Mouse (Mus musculus) heart, embryonic 11.5 days (tissue): ENCODE results near the gene Rpusd3. TPM values are rescaled to one million over a fixed set of nuclear protein-coding genes. Genes with fewer than 3 reads are reported as not detected.

ENCODE experiments used
- ATAC-seq: fragments of 200-750 bp; cut with Nextera tagmentation; replicated peaks from 2 replicates; pipeline ENCODE4 v1.8.0; 2017; ENCODE audit warnings: moderate library complexity; ENCODE audit not compliant: insufficient number of reproducible peaks, low FRiP score, low TSS enrichment
- H3K27ac ChIP-seq: fragments of 300-500 bp; sonication (generic); 2 replicates; pipeline ENCODE4 v1.5.1; 2014; ENCODE audit warnings: mild to moderate bottlenecking, low read depth, low read length
- H3K27me3 ChIP-seq: fragments of 300-500 bp; sonication (generic); 2 replicates; pipeline ENCODE4 v1.6.1; 2014; ENCODE audit warnings: mild to moderate bottlenecking, low read length, mixed read lengths; ENCODE audit not compliant: control insufficient read depth, insufficient read depth
- H3K36me3 ChIP-seq: fragments of 300-500 bp; sonication (generic); 2 replicates; pipeline ENCODE4 v1.6.1; 2014; ENCODE audit warnings: mild to moderate bottlenecking, low read length, moderate library complexity, mixed read lengths; ENCODE audit not compliant: control insufficient read depth, insufficient read depth
- H3K4me1 ChIP-seq: fragments of 300-500 bp; sonication (generic); 2 replicates; pipeline ENCODE4 v1.6.1; 2014; ENCODE audit warnings: low read length; ENCODE audit not compliant: control insufficient read depth, insufficient read depth
- H3K4me2 ChIP-seq: fragments of 300-500 bp; sonication (generic); 2 replicates; pipeline ENCODE4 v1.6.1; 2014; ENCODE audit warnings: mild to moderate bottlenecking, moderate library complexity
- H3K4me3 ChIP-seq: fragments of 300-500 bp; sonication (generic); 2 replicates; pipeline ENCODE4 v1.5.1; 2014; ENCODE audit warnings: low read depth, low read length
- H3K9ac ChIP-seq: fragments of 300-500 bp; sonication (generic); 2 replicates; pipeline ENCODE4 v1.6.1; 2014; ENCODE audit warnings: mild to moderate bottlenecking, low read depth, low read length, moderate library complexity
- H3K9me3 ChIP-seq: fragments of 300-500 bp; sonication (generic); replicated peaks from 2 replicates; pipeline ENCODE4 v1.6.1; 2016; ENCODE audit warnings: low read length; ENCODE audit not compliant: control insufficient read depth
- WGBS: fragments of 180-500 bp; shearing (Covaris S2); extraction: QIAGEN DNeasy Blood & Tissue Kit; methylation state at CpG from one replicate; pipeline ENCODE4 v1.1.7; 2014; ENCODE audit not compliant: insufficient replicate concordance; 5-methylcytosine and 5-hydroxymethylcytosine counted together
- polyA plus RNA-seq: library from polyadenylated mRNA; unstranded; fragments of >200 nt; fragmentation: Nextera tagmentation; extraction: Ambion mirVana; gene quantifications from 2 replicates; pipeline ENCODE4 v1.2.1, GENCODE M21; 2014

Rpusd3 gene
- polyA plus RNA-seq, 1 experiment from 2014 or later: 21.2 TPM

- no peak for ATAC-seq
- Histone ChIP-seq H3K4me3 (no peak overlapping the region), H3K4me2 (no peak overlapping the region), H3K9me3 (no peaks in the 10 kb centered on the region), H3K4me1 (no peaks in the 10 kb centered on the region), H3K36me3 (no peaks in the 10 kb centered on the region), H3K9ac (no peak overlapping the region), H3K27me3 (no peaks in the 10 kb centered on the region), H3K27ac (no peak overlapping the region)
- WGBS: 85% methylated on average over 13 of the region's 13 CpGs
These were observed 17.0 kb downstream of the Rpusd3 start for GRCm38 (mm10) chr6:113402094-113402493.

GRCm38 (mm10) chr6:113396270-113397030, 22.7 kb downstream of the Rpusd3 start:
- H3K9me3 ChIP-seq: no peaks in the 10 kb centered on the region
- no peak for ATAC-seq
- no peak overlapping the region for H3K27ac ChIP-seq
- H3K4me1 ChIP-seq: peaks cover 12% of the 10 kb centered on the region; the same call in 1 of the 2 replicates
- H3K4me2 ChIP-seq: no peak overlapping the region
- WGBS: 82% methylated on average over 10 of the region's 10 CpGs
- H3K36me3 ChIP-seq: no peaks in the 10 kb centered on the region
- no peak overlapping the region for H3K4me3 ChIP-seq
- no peaks in the 10 kb centered on the region; the same call in 1 of the 2 replicates for H3K27me3 ChIP-seq
- H3K9ac ChIP-seq: no peak overlapping the region

- H3K27me3 ChIP-seq: no peaks in the 10 kb centered on the region; the same call in 1 of the 2 replicates
- H3K4me1 ChIP-seq: peaks cover 12% of the 10 kb centered on the region; the same call in 1 of the 2 replicates
- 91% methylated on average over 6 of the region's 6 CpGs for WGBS
- H3K9ac ChIP-seq: no peak overlapping the region
- H3K27ac ChIP-seq: no peak overlapping the region
- H3K9me3 ChIP-seq: no peaks in the 10 kb centered on the region
- H3K36me3 ChIP-seq: no peaks in the 10 kb centered on the region; the same call in 1 of the 2 replicates
- H3K4me3 ChIP-seq: no peak overlapping the region
- ATAC-seq: no peak
- no peak overlapping the region for H3K4me2 ChIP-seq
These were observed 23.6 kb downstream of the Rpusd3 start for GRCm38 (mm10) chr6:113395501-113395900.

- Histone ChIP-seq H3K9ac (no peak overlapping the region), H3K4me1 (peaks cover 12% of the 10 kb centered on the region; the same call in 1 of the 2 replicates), H3K36me3 (peaks cover under 1% of the 10 kb centered on the region), H3K4me3 (no peak overlapping the region), H3K4me2 (no peak overlapping the region), H3K27ac (no peak overlapping the region), H3K27me3 (no peaks in the 10 kb centered on the region; the same call in 1 of the 2 replicates), H3K9me3 (no peaks in the 10 kb centered on the region)
- ATAC-seq: no peak
- 86% methylated on average over 11 of the region's 11 CpGs for WGBS
These were observed 24.3 kb downstream of the Rpusd3 start for GRCm38 (mm10) chr6:113394811-113395210.

- peaks cover 8% of the 10 kb centered on the region for H3K36me3 ChIP-seq
- H3K4me3 ChIP-seq: no peak overlapping the region
- H3K27me3 ChIP-seq: no peaks in the 10 kb centered on the region; the same call in 1 of the 2 replicates
- H3K9ac ChIP-seq: no peak overlapping the region
- no peak for ATAC-seq
- no peak overlapping the region for H3K4me2 ChIP-seq
- H3K4me1 ChIP-seq: peaks cover 12% of the 10 kb centered on the region; the same call in 1 of the 2 replicates
- no peaks in the 10 kb centered on the region for H3K9me3 ChIP-seq
- WGBS: 83% methylated on average over 6 of the region's 6 CpGs
- H3K27ac ChIP-seq: no peak overlapping the region
These were observed 25.2 kb downstream of the Rpusd3 start for GRCm38 (mm10) chr6:113393951-113394350.

GRCm38 (mm10) chr6:113392387-113393071, 26.6 kb downstream of the Rpusd3 start:
- peak overlapping the region; percentile 83 for H3K4me2 ChIP-seq

GRCm38 (mm10) chr6:113392015-113392386, 27.1 kb downstream of the Rpusd3 start:
- H3K36me3 ChIP-seq: peaks cover 16% of the 10 kb centered on the region
- peaks cover 12% of the 10 kb centered on the region; the same call in 1 of the 2 replicates for H3K4me1 ChIP-seq
- no peaks in the 10 kb centered on the region for H3K9me3 ChIP-seq
- peak overlapping the region; percentile 54 for H3K4me3 ChIP-seq
- no peak for ATAC-seq
- H3K27me3 ChIP-seq: no peaks in the 10 kb centered on the region; the same call in 1 of the 2 replicates
- H3K9ac ChIP-seq: peak overlapping the region; percentile 68
- H3K4me2 ChIP-seq: peak overlapping the region; percentile 83
- WGBS: 17% methylated on average over 10 of the region's 10 CpGs
- H3K27ac ChIP-seq: peak overlapping the region; percentile 35; the same call in 1 of the 2 replicates

More at GRCm38 (mm10) chr6:113392387-113393071, 26.6 kb downstream of the Rpusd3 start:
- H3K27me3 ChIP-seq: no peaks in the 10 kb centered on the region; the same call in 1 of the 2 replicates
- H3K36me3 ChIP-seq: peaks cover 16% of the 10 kb centered on the region
- peak; percentile 74 for ATAC-seq
- peak overlapping the region; percentile 35; the same call in 1 of the 2 replicates for H3K27ac ChIP-seq
- WGBS: 2% methylated on average over 51 of the region's 51 CpGs
- H3K4me3 ChIP-seq: peak overlapping the region; percentile 54
- H3K9ac ChIP-seq: peak overlapping the region; percentile 68
- no peaks in the 10 kb centered on the region for H3K9me3 ChIP-seq
- H3K4me1 ChIP-seq: peaks cover 12% of the 10 kb centered on the region; the same call in 1 of the 2 replicates

GRCm38 (mm10) chr6:113390715-113391114, 28.4 kb downstream of the Rpusd3 start:
- 87% methylated on average over 3 of the region's 3 CpGs for WGBS
- no peak overlapping the region for H3K4me3 ChIP-seq
- H3K36me3 ChIP-seq: peaks cover 20% of the 10 kb centered on the region
- peaks cover 12% of the 10 kb centered on the region; the same call in 1 of the 2 replicates for H3K4me1 ChIP-seq
- H3K9ac ChIP-seq: no peak overlapping the region
- no peak for ATAC-seq
- no peaks in the 10 kb centered on the region for H3K9me3 ChIP-seq
- no peaks in the 10 kb centered on the region; the same call in 1 of the 2 replicates for H3K27me3 ChIP-seq
- no peak overlapping the region for H3K4me2 ChIP-seq
- H3K27ac ChIP-seq: no peak overlapping the region
